Mouse (Mus musculus): ENCODE measurements around the gene Higd1a. TPM values are rescaled to one million over a fixed set of nuclear protein-coding genes. Genes with fewer than 3 reads are reported as not detected.

Higd1a gene
- polyA plus RNA-seq, 1 experiment from 2014 or later = 152 TPM

DNA sequence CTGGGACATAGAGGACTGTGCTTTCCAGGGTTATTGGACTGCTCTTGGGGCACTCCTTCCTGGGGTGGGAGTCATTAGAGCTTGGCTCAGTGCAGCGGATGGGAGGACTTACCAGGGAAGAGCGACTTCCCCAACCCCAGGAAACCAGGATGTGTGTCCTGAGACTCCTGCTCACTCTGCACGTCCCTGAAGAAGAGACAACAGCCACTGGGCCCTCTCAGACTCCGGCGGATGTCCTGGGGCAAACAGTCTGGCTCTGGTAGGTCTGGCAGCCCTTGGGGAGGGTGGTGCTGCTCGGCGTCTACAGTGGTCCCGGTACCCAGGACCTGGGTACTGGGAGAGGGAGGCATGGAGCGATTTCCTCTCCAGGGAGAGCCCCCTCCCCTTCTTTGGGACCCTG lies 40.1 kb upstream of the Higd1a start, which contains the start of gene Ackr2:
Gene Ackr2, plus strand, starts transcription at position 111 of the 400 bp plus-strand sequence.
- peaks cover 5% of the 10 kb centered on the region; the same call in 1 of the 2 replicates for H3K27me3 ChIP-seq
- 79% methylated on average over 9 of the region's 9 CpGs for WGBS

GRCm38 (mm10) chr9:121896820-121897219 lies 38.7 kb upstream of the Higd1a start:
- Histone ChIP-seq H3K4me2 (no peak overlapping the region), H3K4me1 (replicated peaks) (no peaks in the 10 kb centered on the region), H3K27ac (no peak overlapping the region), H3K36me3 (no peaks in the 10 kb centered on the region), H3K9me3 (no peaks in the 10 kb centered on the region), H3K4me3 (replicated peaks) (no peak overlapping the region), H3K27me3 (no peaks in the 10 kb centered on the region), H3K9ac (replicated peaks) (no peak overlapping the region)
- 76% methylated on average over 4 of the region's 4 CpGs for WGBS
- no peak for ATAC-seq (ENCODE audit: insufficient number of reproducible peaks, insufficient read depth, low FRiP score, low TSS enrichment, low read depth)

More for the DNA sequence above, 40.1 kb upstream of the Higd1a start, which contains the start of gene Ackr2:
- Histone ChIP-seq H3K9me3 (no peaks in the 10 kb centered on the region), H3K4me3 (replicated peaks) (no peak within 1 kb of the TSS), H3K4me2 (no peak within 1 kb of the TSS), H3K36me3 (no peaks in the 10 kb centered on the region), H3K9ac (replicated peaks) (no peak within 1 kb of the TSS), H3K4me1 (replicated peaks) (no peaks in the 10 kb centered on the region), H3K27ac (no peak within 1 kb of the TSS)
- ATAC-seq (ENCODE audit: insufficient number of reproducible peaks, insufficient read depth, low FRiP score, low TSS enrichment, low read depth) = no peak

DNA sequence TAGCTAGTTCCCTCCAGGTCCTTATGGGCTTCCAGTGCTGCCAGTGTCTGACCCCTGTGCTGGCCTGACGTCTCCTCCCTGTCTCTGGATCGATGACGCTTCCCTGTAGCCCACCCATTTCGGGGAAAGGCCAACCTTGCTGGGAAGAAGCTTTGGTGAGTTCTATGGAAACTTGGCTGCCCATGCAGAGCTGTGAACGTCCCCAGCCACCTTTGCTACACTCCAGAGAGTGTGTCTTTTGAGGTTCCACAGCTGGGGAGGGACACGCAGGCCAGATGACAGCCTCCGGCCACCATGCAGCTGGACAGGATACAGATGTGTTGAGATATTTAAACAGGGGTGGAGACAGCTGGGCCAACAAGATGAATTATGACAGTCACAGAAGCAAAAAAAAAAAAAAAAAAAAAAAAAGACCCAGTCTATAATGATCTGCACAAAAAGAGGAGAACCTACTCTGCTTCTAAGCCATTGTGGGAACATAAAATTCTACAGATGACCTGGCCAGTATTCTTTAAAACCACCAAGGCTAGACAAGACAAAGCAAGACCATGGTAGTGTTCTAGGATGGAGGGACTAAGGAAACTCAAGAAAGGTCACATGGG lies 37.3 kb upstream of the Higd1a start:
- ATAC-seq (ENCODE audit: insufficient number of reproducible peaks, insufficient read depth, low FRiP score, low TSS enrichment, low read depth) = no peak
- no peaks in the 10 kb centered on the region for H3K9me3 ChIP-seq
- no peak overlapping the region for H3K27ac ChIP-seq
- H3K4me1 ChIP-seq (replicated peaks) = peaks cover 3% of the 10 kb centered on the region; the same call in 1 of the 2 replicates
- H3K9ac ChIP-seq (replicated peaks) = no peak overlapping the region
- no peaks in the 10 kb centered on the region for H3K27me3 ChIP-seq
- H3K4me3 ChIP-seq (replicated peaks) = no peak overlapping the region
- H3K36me3 ChIP-seq = no peaks in the 10 kb centered on the region
- H3K4me2 ChIP-seq = no peak overlapping the region
- WGBS = 67% methylated on average over 7 of the region's 7 CpGs

GRCm38 (mm10) chr9:121894447-121894846 lies 36.3 kb upstream of the Higd1a start:
- ATAC-seq (ENCODE audit: insufficient number of reproducible peaks, insufficient read depth, low FRiP score, low TSS enrichment, low read depth) = no peak
- H3K4me2 ChIP-seq = no peak overlapping the region

GRCm38 (mm10) chr9:121892057-121892687 lies 34.0 kb upstream of the Higd1a start:
- Histone ChIP-seq H3K4me3 (replicated peaks) (no peak overlapping the region), H3K4me2 (no peak overlapping the region), H3K9me3 (no peaks in the 10 kb centered on the region), H3K27ac (no peak overlapping the region), H3K9ac (replicated peaks) (no peak overlapping the region), H3K36me3 (no peaks in the 10 kb centered on the region), H3K27me3 (0 out of 2 replicates have a peak, but pooled peaks cover 3% of the 10 kb centered on the region), H3K4me1 (replicated peaks) (peaks cover 7% of the 10 kb centered on the region; the same call in 1 of the 2 replicates)
- ATAC-seq (ENCODE audit: insufficient number of reproducible peaks, insufficient read depth, low FRiP score, low TSS enrichment, low read depth) = no peak
- WGBS = 87% methylated on average over 12 of the region's 12 CpGs

More at GRCm38 (mm10) chr9:121894447-121894846, 36.3 kb upstream of the Higd1a start:
- no peak overlapping the region for H3K9ac ChIP-seq (replicated peaks)
- H3K36me3 ChIP-seq = no peaks in the 10 kb centered on the region
- H3K4me1 ChIP-seq (replicated peaks) = peaks cover 7% of the 10 kb centered on the region; the same call in 1 of the 2 replicates
- no peak overlapping the region for H3K4me3 ChIP-seq (replicated peaks)
- WGBS = 82% methylated on average over 7 of the region's 7 CpGs
- H3K9me3 ChIP-seq = no peaks in the 10 kb centered on the region
- H3K27me3 ChIP-seq = no peaks in the 10 kb centered on the region
- no peak overlapping the region for H3K27ac ChIP-seq

- no peak for ATAC-seq (ENCODE audit: insufficient number of reproducible peaks, insufficient read depth, low FRiP score, low TSS enrichment, low read depth)
- 88% methylated on average over 9 of the region's 9 CpGs for WGBS
- no peaks in the 10 kb centered on the region for H3K9me3 ChIP-seq
- H3K27ac ChIP-seq = no peak overlapping the region
- H3K27me3 ChIP-seq = 0 out of 2 replicates have a peak, but pooled peaks cover 3% of the 10 kb centered on the region
- H3K4me3 ChIP-seq (replicated peaks) = no peak overlapping the region
- H3K4me1 ChIP-seq (replicated peaks) = peaks cover 7% of the 10 kb centered on the region; the same call in 1 of the 2 replicates
- H3K36me3 ChIP-seq = no peaks in the 10 kb centered on the region
- no peak overlapping the region for H3K9ac ChIP-seq (replicated peaks)
- no peak overlapping the region for H3K4me2 ChIP-seq
Measured at GRCm38 (mm10) chr9:121891301-121891700, 33.1 kb upstream of the Higd1a start.

DNA sequence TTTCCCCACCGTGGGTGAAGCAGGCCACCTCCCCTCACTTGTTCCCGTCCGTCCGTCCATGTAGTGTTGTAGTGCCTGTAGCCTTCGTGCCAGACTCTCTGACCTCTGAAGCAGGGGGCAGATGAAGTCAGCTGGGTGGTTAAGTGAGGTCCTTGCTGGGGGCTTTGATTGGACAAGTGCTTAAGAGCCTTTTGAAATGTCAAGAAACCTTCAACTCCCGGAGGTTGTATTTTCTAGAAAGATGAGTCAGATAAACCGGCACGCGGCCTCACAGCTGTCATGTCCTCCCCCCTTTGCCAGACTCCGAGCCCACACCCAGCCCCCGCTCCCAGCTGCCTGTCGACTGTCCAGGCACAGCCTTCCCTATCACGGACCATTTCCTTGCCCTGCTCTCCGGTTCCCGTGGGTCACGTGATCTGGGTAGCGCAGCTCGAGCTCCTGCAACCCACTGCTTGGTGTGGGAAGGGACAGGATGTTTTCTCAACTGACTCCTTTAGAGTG lies 32.3 kb upstream of the Higd1a start:
- no peak for ATAC-seq (ENCODE audit: insufficient number of reproducible peaks, insufficient read depth, low FRiP score, low TSS enrichment, low read depth)
- H3K4me2 ChIP-seq = peak overlapping the region; percentile 25; the same call in 1 of the 2 replicates
- WGBS = 39% methylated on average over 18 of the region's 18 CpGs
- H3K27ac ChIP-seq = no peak overlapping the region
- H3K9me3 ChIP-seq = no peaks in the 10 kb centered on the region
- no peaks in the 10 kb centered on the region for H3K36me3 ChIP-seq
- 0 out of 2 replicates have a peak overlapping the region, but pooled peaks have one; percentile 18 for H3K9ac ChIP-seq (replicated peaks)
- no peak overlapping the region for H3K4me3 ChIP-seq (replicated peaks)
- peaks cover 7% of the 10 kb centered on the region; the same call in 1 of the 2 replicates for H3K4me1 ChIP-seq (replicated peaks)
- 0 out of 2 replicates have a peak, but pooled peaks cover 3% of the 10 kb centered on the region for H3K27me3 ChIP-seq

DNA sequence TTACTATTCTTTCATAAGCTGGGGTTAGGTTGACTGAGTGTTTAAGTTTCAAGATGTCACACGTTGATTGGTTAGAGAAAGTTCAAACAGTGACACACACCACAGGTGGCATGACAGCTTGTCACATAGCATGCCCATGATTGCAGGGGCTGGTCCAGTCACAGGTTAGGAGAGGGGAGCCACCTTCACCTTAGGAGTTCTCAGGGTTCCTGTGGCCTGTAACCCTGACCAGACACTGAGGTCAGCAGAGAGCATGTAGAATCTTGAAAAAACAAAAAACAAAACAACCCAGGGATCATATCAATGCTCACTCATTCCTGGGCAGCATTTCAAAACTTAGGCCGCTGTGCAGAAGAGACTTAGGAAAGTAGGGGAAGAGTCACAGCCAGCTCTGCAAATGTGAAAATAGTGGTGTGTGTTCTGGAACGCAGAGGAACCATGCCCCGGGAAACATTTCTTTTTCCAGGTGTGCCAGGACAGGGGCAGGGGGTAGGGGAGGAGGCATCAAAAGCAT lies 31.8 kb upstream of the Higd1a start:
- Histone ChIP-seq H3K4me2 (peak overlapping the region; percentile 25; the same call in 1 of the 2 replicates), H3K4me1 (replicated peaks) (peaks cover 7% of the 10 kb centered on the region; the same call in 1 of the 2 replicates), H3K4me3 (replicated peaks) (no peak overlapping the region), H3K27me3 (0 out of 2 replicates have a peak, but pooled peaks cover 3% of the 10 kb centered on the region), H3K9ac (replicated peaks) (no peak overlapping the region), H3K36me3 (no peaks in the 10 kb centered on the region), H3K9me3 (no peaks in the 10 kb centered on the region), H3K27ac (no peak overlapping the region)
- ATAC-seq (ENCODE audit: insufficient number of reproducible peaks, insufficient read depth, low FRiP score, low TSS enrichment, low read depth) = no peak
- 66% methylated on average over 4 of the region's 4 CpGs for WGBS

GRCm38 (mm10) chr9:121882015-121882457 lies 23.9 kb upstream of the Higd1a start:
- H3K27ac ChIP-seq = no peak overlapping the region
- H3K36me3 ChIP-seq = no peaks in the 10 kb centered on the region
- no peak for ATAC-seq (ENCODE audit: insufficient number of reproducible peaks, insufficient read depth, low FRiP score, low TSS enrichment, low read depth)
- no peak overlapping the region for H3K4me2 ChIP-seq
- no peak overlapping the region for H3K9ac ChIP-seq (replicated peaks)
- no peaks in the 10 kb centered on the region for H3K9me3 ChIP-seq
- H3K4me1 ChIP-seq (replicated peaks) = 0 out of 2 replicates have a peak, but pooled peaks cover 2% of the 10 kb centered on the region
- no peaks in the 10 kb centered on the region; the same call in 1 of the 2 replicates for H3K27me3 ChIP-seq
- no peak overlapping the region for H3K4me3 ChIP-seq (replicated peaks)
- 64% methylated on average over 7 of the region's 7 CpGs for WGBS

DNA sequence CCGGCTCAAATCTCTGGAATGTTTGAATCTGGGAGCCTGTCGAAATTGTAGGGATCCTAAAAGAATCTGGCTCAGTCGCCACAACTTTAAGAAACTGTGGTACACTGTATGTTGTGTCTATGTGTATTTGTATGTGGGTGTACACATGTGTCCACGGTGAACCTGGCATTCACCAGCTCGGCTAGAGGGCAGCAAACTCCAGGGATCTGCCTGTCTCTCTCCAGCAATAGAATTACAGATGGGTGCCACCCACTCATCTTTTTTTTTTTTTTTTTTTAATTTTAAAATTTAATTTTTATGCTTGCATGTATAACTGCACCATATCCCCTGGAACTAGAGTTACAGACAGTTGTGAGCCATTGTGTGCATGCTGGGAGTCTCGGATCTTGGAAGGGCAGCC lies 23.1 kb upstream of the Higd1a start:
- Histone ChIP-seq H3K4me3 (replicated peaks) (no peak overlapping the region), H3K4me1 (replicated peaks) (0 out of 2 replicates have a peak, but pooled peaks cover 2% of the 10 kb centered on the region), H3K27ac (no peak overlapping the region), H3K4me2 (no peak overlapping the region), H3K36me3 (no peaks in the 10 kb centered on the region), H3K9ac (replicated peaks) (no peak overlapping the region), H3K27me3 (no peaks in the 10 kb centered on the region; the same call in 1 of the 2 replicates), H3K9me3 (no peaks in the 10 kb centered on the region)
- WGBS = 79% methylated on average over 6 of the region's 6 CpGs
- no peak for ATAC-seq (ENCODE audit: insufficient number of reproducible peaks, insufficient read depth, low FRiP score, low TSS enrichment, low read depth)

GRCm38 (mm10) chr9:121880840-121881239 lies 22.7 kb upstream of the Higd1a start:
- Histone ChIP-seq H3K4me2 (no peak overlapping the region), H3K27me3 (no peaks in the 10 kb centered on the region; the same call in 1 of the 2 replicates), H3K9ac (replicated peaks) (no peak overlapping the region), H3K4me1 (replicated peaks) (0 out of 2 replicates have a peak, but pooled peaks cover 2% of the 10 kb centered on the region), H3K27ac (no peak overlapping the region), H3K36me3 (no peaks in the 10 kb centered on the region), H3K9me3 (no peaks in the 10 kb centered on the region), H3K4me3 (replicated peaks) (no peak overlapping the region)
- ATAC-seq (ENCODE audit: insufficient number of reproducible peaks, insufficient read depth, low FRiP score, low TSS enrichment, low read depth) = no peak
- WGBS = 26% methylated on average over 14 of the region's 14 CpGs

All from limb, embryonic 12.5 days (tissue).